Mouse (Mus musculus) heart, adult 2 months (tissue): ENCODE results near the gene Gm17387. TPM values are rescaled to one million over a fixed set of nuclear protein-coding genes. Genes with fewer than 3 reads are reported as not detected.

Experiments
- DNase-seq, 2 experiments: peaks; one replicate each; pipeline ENCODE4 v3.0.0; 2021
- H3K27ac ChIP-seq: fragments of 200-600 bp; 2 replicates; pipeline ENCODE4 v1.8.1; 2022
- H3K27me3 ChIP-seq: fragments of 200-500 bp; 2 replicates; pipeline ENCODE4 v1.6.1; 2012; ENCODE audit warnings: mild to moderate bottlenecking, low read length, inconsistent platforms, mixed read lengths; ENCODE audit not compliant: control insufficient read depth, insufficient read depth
- H3K36me3 ChIP-seq: fragments of 200-500 bp; 2 replicates; pipeline ENCODE4 v1.6.1; 2012; ENCODE audit warnings: low read length, inconsistent platforms; ENCODE audit not compliant: control insufficient read depth, insufficient read depth
- H3K4me1 ChIP-seq: fragments of 200-500 bp; 2 replicates; pipeline ENCODE4 v1.6.1; 2011; ENCODE audit warnings: low read length; ENCODE audit not compliant: control insufficient read depth, insufficient read depth
- H3K4me3 ChIP-seq: fragments of 200-600 bp; 2 replicates; pipeline ENCODE4 v1.8.1; 2022
- H3K79me2 ChIP-seq: fragments of 200-500 bp; replicated peaks from 2 replicates; pipeline ENCODE4 v1.6.1; 2012; ENCODE audit warnings: mild to moderate bottlenecking, inconsistent platforms, low read length, moderate library complexity, mixed read lengths; ENCODE audit not compliant: control insufficient read depth, insufficient read depth
- H3K9ac ChIP-seq: fragments of 200-500 bp; 2 replicates; pipeline ENCODE4 v1.6.1; 2012; ENCODE audit warnings: low read depth, mild to moderate bottlenecking, control low read depth, inconsistent platforms, low read length, mixed read lengths
- CTCF ChIP-seq: fragments of 200-600 bp; IDR thresholded peaks from 2 replicates; pipeline ENCODE4 v1.8.1; 2022; ENCODE audit warnings: antibody characterized with exemption, mild to moderate bottlenecking, moderate library complexity
- EP300 ChIP-seq: fragments of 200-500 bp; IDR thresholded peaks from 2 replicates; pipeline ENCODE4 v1.6.1; 2011; ENCODE audit warnings: low read depth, low read length, control low read depth; ENCODE audit not compliant: insufficient read depth
- POLR2A ChIP-seq: fragments of 200-500 bp; IDR thresholded peaks from 2 replicates; pipeline ENCODE4 v1.6.1; 2011; ENCODE audit warnings: mild to moderate bottlenecking, low read depth, low read length, control low read depth; ENCODE audit not compliant: insufficient read depth
- WGBS: fragments of 180-500 bp; shearing (Covaris S2); methylation state at CpG from one replicate; pipeline ENCODE4 v1.1.7; 2018; 5-methylcytosine and 5-hydroxymethylcytosine counted together
- intact Hi-C: fragments of 180-260 bp; cut with DNase I; formaldehyde crosslinking; loops from one replicate; pipeline ENCODE4 v1.15.1; 2025
- long read RNA-seq: library from polyadenylated mRNA; stranded (forward); transcript quantifications from one replicate; pipeline ENCODE4 v2.0.0, GENCODE M21; 2021
- polyA plus RNA-seq: library from polyadenylated mRNA; depleted of rRNA; stranded (reverse); fragments of >200 nt; gene quantifications from 2 replicates; pipeline ENCODE4 v1.2.3, GENCODE M21; 2012; rRNA removed
- total RNA-seq, 2 experiments: library from RNA; stranded (reverse); gene quantifications; 2 replicates each; pipeline ENCODE4 v1.2.3; 2021

The Gm17387 gene
- total RNA-seq (not detected), polyA plus RNA-seq (not detected in 2 replicates)
- long read RNA-seq = 0 reads

- TF ChIP-seq EP300 = no peak
- TF ChIP-seq CTCF = no peak
- no peak for TF ChIP-seq POLR2A
- intact Hi-C loops = no loop called here
- H3K27me3 ChIP-seq = no peaks in the 10 kb centered on the region
- no peak within 1 kb of the TSS for H3K27ac ChIP-seq
- H3K36me3 ChIP-seq = peaks cover 2% of the 10 kb centered on the region; the same call in 1 of the 2 replicates
- H3K9ac ChIP-seq = no peak within 1 kb of the TSS
- peaks cover 8% of the 10 kb centered on the region for H3K4me1 ChIP-seq
- no peak for DNase-seq
- no peaks in the 10 kb centered on the region for H3K79me2 ChIP-seq
- WGBS = 90% methylated on average over 2 of the region's 2 CpGs
- H3K4me3 ChIP-seq = no peak within 1 kb of the TSS
Measured at GRCm38 (mm10) chr7:141028831-141029230, at the start of gene Gm17387. Gm17387 (plus strand) TSS chr7:141029131.

GRCm38 (mm10) chr7:140981704-140982103 is 47.2 kb upstream of the Gm17387 start:
- TF ChIP-seq CTCF (no peak), POLR2A (no peak), EP300 (no peak)
- Histone ChIP-seq H3K9ac (no peak overlapping the region), H3K27me3 (no peaks in the 10 kb centered on the region), H3K36me3 (no peaks in the 10 kb centered on the region), H3K4me1 (no peaks in the 10 kb centered on the region), H3K4me3 (no peak overlapping the region), H3K79me2 (no peaks in the 10 kb centered on the region), H3K27ac (no peak overlapping the region)
- intact Hi-C loops = no loop called here
- 80% methylated on average over 8 of the region's 8 CpGs for WGBS
- DNase-seq = no peak

GRCm38 (mm10) chr7:140982971-140983370 is 46.0 kb upstream of the Gm17387 start:
- H3K9ac ChIP-seq = no peak overlapping the region
- no peaks in the 10 kb centered on the region for H3K27me3 ChIP-seq
- no peaks in the 10 kb centered on the region for H3K4me1 ChIP-seq
- 64% methylated on average over 7 of the region's 7 CpGs for WGBS
- H3K79me2 ChIP-seq = no peaks in the 10 kb centered on the region
- H3K36me3 ChIP-seq = no peaks in the 10 kb centered on the region
- H3K4me3 ChIP-seq = no peak overlapping the region
- no peak overlapping the region for H3K27ac ChIP-seq
- TF ChIP-seq EP300 (no peak), POLR2A (no peak), CTCF (no peak)
- intact Hi-C loops = no loop called here
- DNase-seq = no peak

- intact Hi-C loops = no loop called here
- Histone ChIP-seq H3K79me2 (no peaks in the 10 kb centered on the region), H3K27ac (no peak overlapping the region), H3K9ac (no peak overlapping the region), H3K4me1 (no peaks in the 10 kb centered on the region), H3K27me3 (no peaks in the 10 kb centered on the region), H3K36me3 (no peaks in the 10 kb centered on the region), H3K4me3 (no peak overlapping the region)
- TF ChIP-seq CTCF (no peak), EP300 (no peak), POLR2A (no peak)
- 82% methylated on average over 17 of the region's 17 CpGs for WGBS
- no peak for DNase-seq
Measured at GRCm38 (mm10) chr7:140987182-140988138, 41.5 kb upstream of the Gm17387 start.

- Histone ChIP-seq H3K79me2 (no peaks in the 10 kb centered on the region), H3K4me3 (no peak overlapping the region), H3K36me3 (no peaks in the 10 kb centered on the region), H3K27ac (no peak overlapping the region), H3K4me1 (no peaks in the 10 kb centered on the region), H3K27me3 (no peaks in the 10 kb centered on the region), H3K9ac (no peak overlapping the region)
- 68% methylated on average over 4 of the region's 4 CpGs for WGBS
- no peak for DNase-seq
- intact Hi-C loops = no loop called here
- TF ChIP-seq CTCF (no peak), POLR2A (no peak), EP300 (no peak)
Measured at GRCm38 (mm10) chr7:140989022-140989421, 39.9 kb upstream of the Gm17387 start.

- H3K9ac ChIP-seq = no peak overlapping the region
- no peak for DNase-seq
- WGBS = 60% methylated on average over 6 of the region's 6 CpGs
- H3K4me3 ChIP-seq = no peak overlapping the region
- no peaks in the 10 kb centered on the region for H3K79me2 ChIP-seq
- no peaks in the 10 kb centered on the region for H3K4me1 ChIP-seq
- no peaks in the 10 kb centered on the region for H3K27me3 ChIP-seq
- intact Hi-C loops = no loop called here
- no peaks in the 10 kb centered on the region for H3K36me3 ChIP-seq
- no peak overlapping the region for H3K27ac ChIP-seq
- no peak for TF ChIP-seq EP300
Measured at GRCm38 (mm10) chr7:140990185-140990584, 38.7 kb upstream of the Gm17387 start.
